Mouse (Mus musculus): ENCODE data around the gene Rasgrp2. TPM values are rescaled to one million over a fixed set of nuclear protein-coding genes. Genes with fewer than 3 reads are reported as not detected.

The Rasgrp2 gene
- polyA plus RNA-seq, 1 experiment from 2014 or later = 217 TPM

GRCm38 (mm10) chr19:6398447-6399284 lies 474 bp upstream of the Rasgrp2 start:
- Histone ChIP-seq H3K9me3 (replicated peaks) (no peaks in the 10 kb centered on the region), H3K27ac (replicated peaks) (peak overlapping the region; percentile 84), H3K4me2 (peak overlapping the region; percentile 98), H3K4me1 (peaks cover 44% of the 10 kb centered on the region), H3K9ac (replicated peaks) (peak overlapping the region; percentile 66), H3K27me3 (replicated peaks) (peaks cover 16% of the 10 kb centered on the region; the same call in 1 of the 2 replicates), H3K4me3 (replicated peaks) (peak overlapping the region; percentile 63), H3K36me3 (no peaks in the 10 kb centered on the region)
- ATAC-seq (ENCODE audit: low FRiP score) = peak; percentile 74
- 1% methylated on average over 39 of the region's 39 CpGs for WGBS

GRCm38 (mm10) chr19:6400096-6401086 lies 1.3 kb downstream of the Rasgrp2 start:
- H3K9ac ChIP-seq (replicated peaks) = peak overlapping the region; percentile 66
- peak overlapping the region; percentile 98 for H3K4me2 ChIP-seq
- ATAC-seq (ENCODE audit: low FRiP score) = peak; percentile 25
- 1% methylated on average over 29 of the region's 29 CpGs for WGBS
- H3K36me3 ChIP-seq = peaks cover 6% of the 10 kb centered on the region; the same call in 1 of the 2 replicates
- H3K27me3 ChIP-seq (replicated peaks) = peaks cover 19% of the 10 kb centered on the region; the same call in 1 of the 2 replicates
- H3K4me3 ChIP-seq (replicated peaks) = peak overlapping the region; percentile 63
- H3K27ac ChIP-seq (replicated peaks) = peak overlapping the region; percentile 84
- H3K9me3 ChIP-seq (replicated peaks) = no peaks in the 10 kb centered on the region
- H3K4me1 ChIP-seq = peaks cover 44% of the 10 kb centered on the region

GRCm38 (mm10) chr19:6401131-6401815 lies 2.1 kb downstream of the Rasgrp2 start:
- Histone ChIP-seq H3K27ac (replicated peaks) (no peak overlapping the region), H3K9ac (replicated peaks) (peak overlapping the region; percentile 42), H3K4me3 (replicated peaks) (peak overlapping the region; percentile 63), H3K4me1 (peaks cover 44% of the 10 kb centered on the region), H3K27me3 (replicated peaks) (peaks cover 19% of the 10 kb centered on the region; the same call in 1 of the 2 replicates), H3K9me3 (replicated peaks) (no peaks in the 10 kb centered on the region), H3K36me3 (peaks cover 6% of the 10 kb centered on the region; the same call in 1 of the 2 replicates), H3K4me2 (peak overlapping the region; percentile 98)
- WGBS = 1% methylated on average over 32 of the region's 32 CpGs
- ATAC-seq (ENCODE audit: low FRiP score) = no peak

- Histone ChIP-seq H3K4me2 (peak overlapping the region; percentile 98), H3K9me3 (replicated peaks) (no peaks in the 10 kb centered on the region), H3K27me3 (replicated peaks) (peaks cover 19% of the 10 kb centered on the region; the same call in 1 of the 2 replicates), H3K4me3 (replicated peaks) (peak overlapping the region; percentile 63), H3K9ac (replicated peaks) (peak overlapping the region; percentile 42; the same call in 1 of the 2 replicates), H3K4me1 (peaks cover 44% of the 10 kb centered on the region), H3K27ac (replicated peaks) (no peak overlapping the region), H3K36me3 (peaks cover 6% of the 10 kb centered on the region; the same call in 1 of the 2 replicates)
- no peak for ATAC-seq (ENCODE audit: low FRiP score)
- WGBS = 12% methylated on average over 9 of the region's 9 CpGs
Observed at GRCm38 (mm10) chr19:6401951-6402350, 2.8 kb downstream of the Rasgrp2 start.

- no peak overlapping the region for H3K4me2 ChIP-seq
- no peak for ATAC-seq (ENCODE audit: low FRiP score)
- no peaks in the 10 kb centered on the region for H3K9me3 ChIP-seq (replicated peaks)
- WGBS = 89% methylated on average over 10 of the region's 10 CpGs
- peaks cover 35% of the 10 kb centered on the region for H3K4me1 ChIP-seq
- H3K27me3 ChIP-seq (replicated peaks) = peaks cover 19% of the 10 kb centered on the region; the same call in 1 of the 2 replicates
- no peak overlapping the region for H3K27ac ChIP-seq (replicated peaks)
- no peak overlapping the region for H3K9ac ChIP-seq (replicated peaks)
- H3K4me3 ChIP-seq (replicated peaks) = no peak overlapping the region
- H3K36me3 ChIP-seq = peaks cover 6% of the 10 kb centered on the region; the same call in 1 of the 2 replicates
Observed at GRCm38 (mm10) chr19:6403869-6404268, 4.7 kb downstream of the Rasgrp2 start.

GRCm38 (mm10) chr19:6405433-6405832 lies 6.3 kb downstream of the Rasgrp2 start:
- 73% methylated on average over 10 of the region's 10 CpGs for WGBS
- H3K36me3 ChIP-seq = peaks cover 6% of the 10 kb centered on the region; the same call in 1 of the 2 replicates

GRCm38 (mm10) chr19:6407109-6407508 lies 8.0 kb downstream of the Rasgrp2 start:
- peaks cover 6% of the 10 kb centered on the region; the same call in 1 of the 2 replicates for H3K36me3 ChIP-seq
- H3K4me1 ChIP-seq = peaks cover 6% of the 10 kb centered on the region
- H3K27me3 ChIP-seq (replicated peaks) = peaks cover 16% of the 10 kb centered on the region; the same call in 1 of the 2 replicates
- H3K9me3 ChIP-seq (replicated peaks) = no peaks in the 10 kb centered on the region
- H3K4me2 ChIP-seq = no peak overlapping the region
- WGBS = 85% methylated on average over 8 of the region's 8 CpGs
- no peak overlapping the region for H3K4me3 ChIP-seq (replicated peaks)
- ATAC-seq (ENCODE audit: low FRiP score) = no peak
- no peak overlapping the region for H3K9ac ChIP-seq (replicated peaks)
- H3K27ac ChIP-seq (replicated peaks) = no peak overlapping the region

More at GRCm38 (mm10) chr19:6405433-6405832, 6.3 kb downstream of the Rasgrp2 start:
- no peak for ATAC-seq (ENCODE audit: low FRiP score)
- no peaks in the 10 kb centered on the region for H3K9me3 ChIP-seq (replicated peaks)
- no peak overlapping the region for H3K4me2 ChIP-seq
- no peak overlapping the region for H3K4me3 ChIP-seq (replicated peaks)
- H3K9ac ChIP-seq (replicated peaks) = no peak overlapping the region
- no peak overlapping the region for H3K27ac ChIP-seq (replicated peaks)
- H3K4me1 ChIP-seq = peaks cover 23% of the 10 kb centered on the region
- H3K27me3 ChIP-seq (replicated peaks) = peaks cover 19% of the 10 kb centered on the region; the same call in 1 of the 2 replicates

- H3K4me3 ChIP-seq (replicated peaks) = no peak overlapping the region
- no peaks in the 10 kb centered on the region for H3K9me3 ChIP-seq (replicated peaks)
- peaks cover 6% of the 10 kb centered on the region; the same call in 1 of the 2 replicates for H3K36me3 ChIP-seq
- H3K4me1 ChIP-seq = peaks cover 4% of the 10 kb centered on the region; the same call in 1 of the 2 replicates
- ATAC-seq (ENCODE audit: low FRiP score) = no peak
- H3K27ac ChIP-seq (replicated peaks) = no peak overlapping the region
- WGBS = 59% methylated on average over 16 of the region's 16 CpGs
- H3K9ac ChIP-seq (replicated peaks) = no peak overlapping the region
- H3K4me2 ChIP-seq = no peak overlapping the region
- H3K27me3 ChIP-seq (replicated peaks) = 0 out of 2 replicates have a peak, but pooled peaks cover 8% of the 10 kb centered on the region
Observed at GRCm38 (mm10) chr19:6407816-6408510, 8.8 kb downstream of the Rasgrp2 start.

- Histone ChIP-seq H3K4me1 (no peaks in the 10 kb centered on the region), H3K27me3 (replicated peaks) (0 out of 2 replicates have a peak, but pooled peaks cover 2% of the 10 kb centered on the region), H3K36me3 (peaks cover 6% of the 10 kb centered on the region; the same call in 1 of the 2 replicates), H3K4me2 (no peak overlapping the region), H3K9me3 (replicated peaks) (no peaks in the 10 kb centered on the region), H3K4me3 (replicated peaks) (no peak overlapping the region), H3K9ac (replicated peaks) (no peak overlapping the region), H3K27ac (replicated peaks) (no peak overlapping the region)
- ATAC-seq (ENCODE audit: low FRiP score) = no peak
- 80% methylated on average over 8 of the region's 8 CpGs for WGBS
Observed at GRCm38 (mm10) chr19:6408749-6409148, 9.6 kb downstream of the Rasgrp2 start.

GRCm38 (mm10) chr19:6409176-6409575 lies 10.0 kb downstream of the Rasgrp2 start:
- Histone ChIP-seq H3K9ac (replicated peaks) (no peak overlapping the region), H3K4me1 (no peaks in the 10 kb centered on the region), H3K27ac (replicated peaks) (no peak overlapping the region), H3K36me3 (peaks cover 6% of the 10 kb centered on the region; the same call in 1 of the 2 replicates), H3K4me2 (no peak overlapping the region), H3K9me3 (replicated peaks) (no peaks in the 10 kb centered on the region), H3K4me3 (replicated peaks) (no peak overlapping the region), H3K27me3 (replicated peaks) (no peaks in the 10 kb centered on the region)
- no peak for ATAC-seq (ENCODE audit: low FRiP score)
- 74% methylated on average over 5 of the region's 5 CpGs for WGBS
